Mouse (Mus musculus) hindbrain, embryonic 16.5 days (tissue): ENCODE data around the gene Pten. TPM values are rescaled to one million over a fixed set of nuclear protein-coding genes. Genes with fewer than 3 reads are reported as not detected.

Experiments
- ATAC-seq: fragments of 200-750 bp; cut with Nextera tagmentation; 2 replicates; pipeline ENCODE4 v1.8.0; 2017; ENCODE audit warnings: moderate TSS enrichment, moderate library complexity
- H3K27ac ChIP-seq: fragments of 300-500 bp; sonication (generic); 2 replicates; pipeline ENCODE4 v1.5.1; 2014; ENCODE audit warnings: low read depth, mild to moderate bottlenecking, control low read depth, low read length, moderate library complexity
- H3K27me3 ChIP-seq: fragments of 300-500 bp; sonication (generic); replicated peaks from 2 replicates; pipeline ENCODE4 v1.6.1; 2014; ENCODE audit warnings: low read length; ENCODE audit not compliant: control insufficient read depth, insufficient read depth
- H3K36me3 ChIP-seq: fragments of 300-500 bp; sonication (generic); 2 replicates; pipeline ENCODE4 v1.6.1; 2014; ENCODE audit warnings: mild to moderate bottlenecking, low read length, moderate library complexity, mixed read lengths; ENCODE audit not compliant: control insufficient read depth, insufficient read depth
- H3K4me1 ChIP-seq: fragments of 300-500 bp; sonication (generic); 2 replicates; pipeline ENCODE4 v1.6.1; 2014; ENCODE audit warnings: low read depth, low read length; ENCODE audit not compliant: control insufficient read depth, insufficient read depth
- H3K4me2 ChIP-seq: fragments of 300-500 bp; sonication (generic); 2 replicates; pipeline ENCODE4 v1.6.1; 2014; ENCODE audit warnings: mild to moderate bottlenecking, low read length, control low read depth, moderate library complexity
- H3K4me3 ChIP-seq: fragments of 300-500 bp; sonication (generic); 2 replicates; pipeline ENCODE4 v1.5.1; 2014; ENCODE audit warnings: mild to moderate bottlenecking, low read length, control low read depth, moderate library complexity
- H3K9ac ChIP-seq: fragments of 300-500 bp; sonication (generic); 2 replicates; pipeline ENCODE4 v1.6.1; 2014; ENCODE audit warnings: low read depth, mild to moderate bottlenecking, control low read depth, low read length, moderate library complexity
- H3K9me3 ChIP-seq: fragments of 300-500 bp; sonication (generic); 2 replicates; pipeline ENCODE4 v1.6.1; 2014; ENCODE audit warnings: mild to moderate bottlenecking, low read length, moderate library complexity; ENCODE audit not compliant: control insufficient read depth
- whole genome bisulfite sequencing: fragments of 180-500 bp; shearing (Covaris S2); extraction: QIAGEN DNeasy Blood & Tissue Kit; methylation state at CpG from one replicate; pipeline ENCODE4 v1.1.7; 2014; 5-methylcytosine and 5-hydroxymethylcytosine counted together
- polyA plus RNA-seq: library from polyadenylated mRNA; unstranded; fragments of >200 nt; fragmentation: Nextera tagmentation; extraction: Ambion mirVana; gene quantifications from 2 replicates; pipeline ENCODE4 v1.2.1, GENCODE M21; 2015

Pten gene
- polyA plus RNA-seq, 1 experiment from 2014 or later, result 10.8 TPM

GRCm38 (mm10) chr19:32752357-32752756, 4.9 kb upstream of the Pten start:
- WGBS, result 97% methylated on average over 6 of the region's 6 CpGs
- Histone ChIP-seq H3K9ac (no peak overlapping the region), H3K4me3 (no peak overlapping the region)

GRCm38 (mm10) chr19:32753386-32753785, 3.9 kb upstream of the Pten start:
- Histone ChIP-seq H3K4me2 (no peak overlapping the region), H3K9ac (no peak overlapping the region), H3K4me1 (peaks cover 12% of the 10 kb centered on the region), H3K9me3 (no peaks in the 10 kb centered on the region), H3K27ac (no peak overlapping the region), H3K36me3 (no peaks in the 10 kb centered on the region), H3K27me3 (no peaks in the 10 kb centered on the region), H3K4me3 (no peak overlapping the region)
- ATAC-seq, result no peak
- WGBS, result 77% methylated on average over 3 of the region's 3 CpGs

More at GRCm38 (mm10) chr19:32752357-32752756, 4.9 kb upstream of the Pten start:
- no peaks in the 10 kb centered on the region for H3K27me3 ChIP-seq
- H3K27ac ChIP-seq, result no peak overlapping the region
- H3K36me3 ChIP-seq, result no peaks in the 10 kb centered on the region
- no peaks in the 10 kb centered on the region for H3K9me3 ChIP-seq
- ATAC-seq, result no peak
- H3K4me2 ChIP-seq, result no peak overlapping the region
- peaks cover 12% of the 10 kb centered on the region for H3K4me1 ChIP-seq

GRCm38 (mm10) chr19:32754188-32755000, 2.9 kb upstream of the Pten start:
- 9% methylated on average over 15 of the region's 15 CpGs for WGBS
- Histone ChIP-seq H3K27me3 (no peaks in the 10 kb centered on the region), H3K9ac (no peak overlapping the region; the same call in 1 of the 2 replicates), H3K9me3 (no peaks in the 10 kb centered on the region), H3K36me3 (no peaks in the 10 kb centered on the region), H3K4me1 (peaks cover 12% of the 10 kb centered on the region), H3K4me2 (peak overlapping the region; percentile 95), H3K27ac (no peak overlapping the region), H3K4me3 (no peak overlapping the region)
- ATAC-seq, result no peak

GRCm38 (mm10) chr19:32755104-32755791, 2.0 kb upstream of the Pten start:
- Histone ChIP-seq H3K9ac (peak overlapping the region; percentile 89), H3K4me2 (peak overlapping the region; percentile 95), H3K36me3 (no peaks in the 10 kb centered on the region), H3K4me1 (peaks cover 12% of the 10 kb centered on the region), H3K4me3 (peak overlapping the region; percentile 99), H3K27me3 (no peaks in the 10 kb centered on the region), H3K27ac (peak overlapping the region; percentile 98), H3K9me3 (no peaks in the 10 kb centered on the region)
- WGBS, result 2% methylated on average over 12 of the region's 12 CpGs
- ATAC-seq, result no peak

- Histone ChIP-seq H3K27ac (peak overlapping the region; percentile 98), H3K9me3 (no peaks in the 10 kb centered on the region), H3K9ac (peak overlapping the region; percentile 89), H3K4me1 (peaks cover 16% of the 10 kb centered on the region), H3K4me2 (peak overlapping the region; percentile 95), H3K27me3 (no peaks in the 10 kb centered on the region), H3K36me3 (no peaks in the 10 kb centered on the region), H3K4me3 (peak overlapping the region; percentile 99)
- under 1% methylated on average over 48 of the region's 53 CpGs for WGBS
- peak; percentile 87 for ATAC-seq
These were observed 1.3 kb upstream of the Pten start for GRCm38 (mm10) chr19:32755792-32756635.

GRCm38 (mm10) chr19:32756636-32756899, 729 bp upstream of the Pten start:
- H3K4me1 ChIP-seq, result peaks cover 18% of the 10 kb centered on the region
- peak; percentile 68 for ATAC-seq
- H3K9ac ChIP-seq, result peak overlapping the region; percentile 89
- H3K36me3 ChIP-seq, result no peaks in the 10 kb centered on the region
- no peaks in the 10 kb centered on the region for H3K9me3 ChIP-seq
- peak overlapping the region; percentile 98 for H3K27ac ChIP-seq
- no peaks in the 10 kb centered on the region for H3K27me3 ChIP-seq
- H3K4me3 ChIP-seq, result peak overlapping the region; percentile 99
- 0% methylated on average over 14 of the region's 14 CpGs for WGBS
- peak overlapping the region; percentile 95 for H3K4me2 ChIP-seq

- Histone ChIP-seq H3K9ac (peak overlapping the region; percentile 99), H3K27ac (peak overlapping the region; percentile 100), H3K4me2 (peak overlapping the region; percentile 72), H3K36me3 (no peaks in the 10 kb centered on the region), H3K4me3 (peak overlapping the region; percentile 99), H3K4me1 (peaks cover 24% of the 10 kb centered on the region), H3K9me3 (no peaks in the 10 kb centered on the region), H3K27me3 (no peaks in the 10 kb centered on the region)
- WGBS, result under 1% methylated on average over 54 of the region's 69 CpGs
- no peak; the same call in none of the 2 replicates for ATAC-seq
These were observed 815 bp downstream of the Pten start for GRCm38 (mm10) chr19:32757831-32758792.

GRCm38 (mm10) chr19:32758793-32759161, 1.5 kb downstream of the Pten start:
- Histone ChIP-seq H3K36me3 (no peaks in the 10 kb centered on the region), H3K27ac (peak overlapping the region; percentile 100), H3K4me1 (peaks cover 24% of the 10 kb centered on the region), H3K4me3 (peak overlapping the region; percentile 99), H3K27me3 (no peaks in the 10 kb centered on the region), H3K9me3 (no peaks in the 10 kb centered on the region), H3K4me2 (peak overlapping the region; percentile 72), H3K9ac (peak overlapping the region; percentile 99)
- under 1% methylated on average over 11 of the region's 11 CpGs for WGBS
- ATAC-seq, result no peak
